Mouse (Mus musculus): ENCODE measurements around the gene Pald1. TPM values are rescaled to one million over a fixed set of nuclear protein-coding genes. Genes with fewer than 3 reads are reported as not detected.

Pald1 gene
- polyA plus RNA-seq, 1 experiment from 2014 or later = 3.7 TPM

DNA sequence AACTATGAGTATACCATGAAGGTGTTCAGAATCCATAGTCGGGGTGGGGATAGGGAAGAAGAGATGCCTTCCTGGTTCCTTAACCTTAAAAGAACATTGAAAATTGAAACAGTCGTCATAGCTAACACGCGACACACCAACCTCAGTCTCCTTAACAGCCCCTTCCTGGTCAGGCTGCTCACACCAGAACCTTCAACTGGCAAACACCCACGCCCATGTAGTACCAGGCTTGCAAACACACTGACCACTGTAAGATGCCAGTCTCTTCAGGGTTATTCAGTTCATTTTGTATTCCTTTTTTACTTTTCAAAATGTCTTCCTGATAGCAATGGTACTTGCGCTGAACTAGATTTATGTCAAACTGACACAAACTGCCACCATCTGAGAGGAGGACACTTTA, 106.3 kb downstream of the Pald1 start:
- no peak for TF ChIP-seq EP300 (IDR thresholded peaks at IDR 0.05; ENCODE audit: low read depth)
- no peak for TF ChIP-seq CTCF (IDR thresholded peaks at IDR 0.05; ENCODE audit: low read depth)
- H3K27ac ChIP-seq (ENCODE audit: low read depth) = no peak overlapping the region
- H3K4me3 ChIP-seq (ENCODE audit: low read depth, low read length) = no peak overlapping the region
- H3K4me2 ChIP-seq (ENCODE audit: low read depth, low read length) = no peak overlapping the region
- DNase-seq (no peak), ATAC-seq (no peak)
- H3K9ac ChIP-seq (replicated peaks) = no peak overlapping the region
- WGBS (ENCODE audit: insufficient replicate concordance) = 84% methylated on average over 6 of the region's 6 CpGs
- H3K9me3 ChIP-seq (ENCODE audit: low read length) = no peaks in the 10 kb centered on the region
- H3K4me1 ChIP-seq (ENCODE audit: insufficient read depth) = peaks cover 5% of the 10 kb centered on the region; the same call in 1 of the 2 replicates
- peaks cover 11% of the 10 kb centered on the region; the same call in 1 of the 2 replicates for H3K27me3 ChIP-seq (ENCODE audit: insufficient read depth, low read length)
- H3K36me3 ChIP-seq (replicated peaks; ENCODE audit: insufficient read depth, low read length) = no peaks in the 10 kb centered on the region

GRCm38 (mm10) chr10:61275669-61276110, 107.6 kb downstream of the Pald1 start:
- no peak overlapping the region for H3K9ac ChIP-seq (replicated peaks)
- H3K27me3 ChIP-seq (ENCODE audit: insufficient read depth, low read length) = peaks cover 11% of the 10 kb centered on the region; the same call in 1 of the 2 replicates
- peak; percentile 54 for DNase-seq
- H3K36me3 ChIP-seq (replicated peaks; ENCODE audit: insufficient read depth, low read length) = no peaks in the 10 kb centered on the region
- WGBS (ENCODE audit: insufficient replicate concordance) = 0% methylated on average over 5 of the region's 5 CpGs
- peak; percentile 56 for ATAC-seq
- no peak overlapping the region for H3K4me3 ChIP-seq (ENCODE audit: low read depth, low read length)
- TF ChIP-seq CTCF (IDR thresholded peaks at IDR 0.05; ENCODE audit: low read depth) (peak; percentile 80), EP300 (IDR thresholded peaks at IDR 0.05; ENCODE audit: low read depth) (no peak)
- H3K27ac ChIP-seq (ENCODE audit: low read depth) = no peak overlapping the region
- no peak overlapping the region for H3K4me2 ChIP-seq (ENCODE audit: low read depth, low read length)
- no peaks in the 10 kb centered on the region for H3K9me3 ChIP-seq (ENCODE audit: low read length)
- peaks cover 5% of the 10 kb centered on the region; the same call in 1 of the 2 replicates for H3K4me1 ChIP-seq (ENCODE audit: insufficient read depth)

DNA sequence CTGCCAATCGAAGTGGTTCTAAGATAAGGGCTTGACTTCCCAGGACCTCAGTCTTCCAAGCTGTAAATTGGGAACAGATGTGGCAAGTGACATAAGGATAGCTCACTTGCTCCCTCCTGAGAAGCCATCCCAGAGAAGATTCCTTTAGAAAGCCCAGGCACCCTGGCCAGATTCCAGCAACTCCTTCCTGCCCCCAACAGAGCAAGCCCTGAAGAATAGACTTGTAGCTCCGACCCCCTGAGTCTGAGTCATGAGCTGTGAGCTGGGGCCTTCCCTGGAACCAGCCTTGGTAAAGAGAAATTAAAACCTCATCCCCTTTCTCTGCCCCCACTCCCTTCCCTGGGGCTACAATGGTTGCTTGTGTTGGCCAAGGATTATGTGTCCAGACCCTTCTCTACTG, 108.8 kb downstream of the Pald1 start:
- Histone ChIP-seq H3K4me2 (ENCODE audit: low read depth, low read length) (no peak overlapping the region), H3K9me3 (ENCODE audit: low read length) (no peaks in the 10 kb centered on the region), H3K4me1 (ENCODE audit: insufficient read depth) (peaks cover 5% of the 10 kb centered on the region; the same call in 1 of the 2 replicates), H3K27ac (ENCODE audit: low read depth) (no peak overlapping the region), H3K27me3 (ENCODE audit: insufficient read depth, low read length) (peaks cover 11% of the 10 kb centered on the region; the same call in 1 of the 2 replicates), H3K36me3 (replicated peaks; ENCODE audit: insufficient read depth, low read length) (no peaks in the 10 kb centered on the region), H3K4me3 (ENCODE audit: low read depth, low read length) (no peak overlapping the region), H3K9ac (replicated peaks) (no peak overlapping the region)
- TF ChIP-seq CTCF (IDR thresholded peaks at IDR 0.05; ENCODE audit: low read depth) (no peak), EP300 (IDR thresholded peaks at IDR 0.05; ENCODE audit: low read depth) (no peak)
- 49% methylated on average over 2 of the region's 2 CpGs for WGBS (ENCODE audit: insufficient replicate concordance)
- ATAC-seq (no peak), DNase-seq (no peak)

DNA sequence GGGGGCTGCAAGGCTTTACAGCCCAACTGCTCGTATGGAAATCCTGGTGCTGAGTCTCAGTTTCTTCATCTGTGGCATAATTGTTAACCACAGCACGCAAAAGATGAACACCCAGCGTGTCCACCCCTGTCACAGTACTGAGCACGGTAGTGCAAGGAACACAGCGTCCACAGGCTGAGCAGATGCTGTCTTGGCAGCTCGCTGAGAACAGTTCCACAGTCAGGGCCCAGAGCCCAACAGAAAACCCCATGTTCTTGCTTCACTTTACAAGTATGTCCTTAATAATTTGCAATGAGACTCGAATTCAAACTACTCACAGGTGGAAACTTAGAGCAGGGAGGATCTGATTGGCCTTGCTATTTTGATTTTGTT, 109.5 kb downstream of the Pald1 start:
- DNase-seq = no peak

DNA sequence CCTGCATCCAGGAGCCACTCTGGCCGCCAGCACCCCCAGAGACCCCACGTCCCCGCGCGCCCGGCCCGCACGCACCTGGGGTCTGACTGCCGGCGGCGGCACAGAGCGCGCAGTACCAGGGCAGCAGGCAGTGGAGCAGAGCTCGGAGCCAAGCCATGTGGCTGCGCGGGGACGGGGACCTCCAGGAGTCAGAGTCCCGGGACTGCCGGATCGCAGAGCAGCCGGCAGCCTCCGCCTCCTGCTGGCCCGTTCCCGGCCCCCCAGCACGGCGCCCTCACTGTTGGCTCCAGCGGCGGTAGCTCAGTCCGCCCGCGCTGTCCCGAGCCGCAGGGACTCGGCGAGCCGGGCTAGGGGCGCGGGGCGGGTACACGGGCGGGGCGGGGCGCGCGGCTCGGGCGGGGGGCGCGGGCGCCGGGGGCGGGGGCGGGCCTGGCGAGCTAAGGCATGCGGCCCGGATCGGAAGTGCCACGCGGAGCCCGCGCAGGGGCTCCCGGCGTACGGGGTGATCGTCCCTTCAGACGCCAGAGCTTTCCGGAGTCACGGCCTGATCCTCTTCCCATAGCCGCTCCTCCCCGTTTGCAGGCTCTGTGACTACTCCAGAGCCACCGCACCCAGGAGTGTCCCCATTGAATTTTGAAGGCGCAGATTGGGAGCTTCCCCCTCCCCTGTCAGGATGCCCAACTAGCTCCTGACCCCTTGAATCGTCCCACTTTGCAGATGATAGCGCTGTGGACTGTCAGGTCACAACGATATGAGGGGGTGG, 110.1 kb downstream of the Pald1 start, which contains the start of gene Adamts14:
Gene Adamts14, minus strand, starts transcription at position 358 of the 763 bp plus-strand sequence.
- Histone ChIP-seq H3K4me3 (ENCODE audit: low read depth, low read length) (peak within 1 kb of the TSS; percentile 41), H3K4me1 (ENCODE audit: insufficient read depth) (peaks cover 3% of the 10 kb centered on the region; the same call in 1 of the 2 replicates), H3K36me3 (replicated peaks; ENCODE audit: insufficient read depth, low read length) (no peaks in the 10 kb centered on the region), H3K4me2 (ENCODE audit: low read depth, low read length) (peak within 1 kb of the TSS; percentile 84), H3K9me3 (ENCODE audit: low read length) (no peaks in the 10 kb centered on the region), H3K9ac (replicated peaks) (peak within 1 kb of the TSS; percentile 27), H3K27ac (ENCODE audit: low read depth) (peak within 1 kb of the TSS; percentile 23; the same call in 1 of the 2 replicates), H3K27me3 (ENCODE audit: insufficient read depth, low read length) (peaks cover 11% of the 10 kb centered on the region; the same call in 1 of the 2 replicates)
- 4% methylated on average over 44 of the region's 75 CpGs for WGBS (ENCODE audit: insufficient replicate concordance)
- TF ChIP-seq CTCF (IDR thresholded peaks at IDR 0.05; ENCODE audit: low read depth) (no peak), EP300 (IDR thresholded peaks at IDR 0.05; ENCODE audit: low read depth) (no peak)
- ATAC-seq (peak; percentile 38; the same call in 1 of the 2 replicates), DNase-seq (peak; percentile 38)

More for the DNA sequence above, 109.5 kb downstream of the Pald1 start:
- ATAC-seq = no peak
- Histone ChIP-seq H3K4me2 (ENCODE audit: low read depth, low read length) (peak overlapping the region; percentile 84), H3K4me1 (ENCODE audit: insufficient read depth) (peaks cover 5% of the 10 kb centered on the region; the same call in 1 of the 2 replicates), H3K9ac (replicated peaks) (no peak overlapping the region; the same call in 1 of the 2 replicates), H3K36me3 (replicated peaks; ENCODE audit: insufficient read depth, low read length) (no peaks in the 10 kb centered on the region), H3K27ac (ENCODE audit: low read depth) (0 out of 2 replicates have a peak overlapping the region, but pooled peaks have one; percentile 23), H3K4me3 (ENCODE audit: low read depth, low read length) (peak overlapping the region; percentile 41; the same call in 1 of the 2 replicates), H3K27me3 (ENCODE audit: insufficient read depth, low read length) (peaks cover 11% of the 10 kb centered on the region; the same call in 1 of the 2 replicates), H3K9me3 (ENCODE audit: low read length) (no peaks in the 10 kb centered on the region)
- TF ChIP-seq CTCF (IDR thresholded peaks at IDR 0.05; ENCODE audit: low read depth) = no peak
- no peak for TF ChIP-seq EP300 (IDR thresholded peaks at IDR 0.05; ENCODE audit: low read depth)
- 45% methylated on average over 7 of the region's 7 CpGs for WGBS (ENCODE audit: insufficient replicate concordance)

DNA sequence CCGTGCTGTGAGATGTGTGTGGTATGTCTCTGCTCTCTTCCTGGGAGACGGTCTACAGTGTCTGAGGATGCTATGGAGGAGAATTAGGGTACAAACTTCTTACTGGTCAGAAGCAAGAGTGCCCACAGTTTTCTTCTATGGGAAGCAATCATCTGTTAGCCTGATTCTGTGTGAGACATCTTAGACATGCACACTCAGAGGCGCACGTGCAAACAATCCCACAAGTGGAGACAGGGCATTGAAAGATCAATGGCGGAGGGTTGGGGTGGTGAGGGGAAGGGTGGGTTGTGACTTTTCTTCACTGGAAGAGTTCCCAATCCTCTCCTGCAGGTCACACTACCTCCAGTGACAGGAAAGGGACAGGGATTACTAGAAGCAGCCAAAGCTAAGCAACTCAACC, 110.7 kb downstream of the Pald1 start:
- Histone ChIP-seq H3K4me3 (ENCODE audit: low read depth, low read length) (peak overlapping the region; percentile 41), H3K27me3 (ENCODE audit: insufficient read depth, low read length) (peaks cover 11% of the 10 kb centered on the region; the same call in 1 of the 2 replicates), H3K9ac (replicated peaks) (peak overlapping the region; percentile 27), H3K9me3 (ENCODE audit: low read length) (no peaks in the 10 kb centered on the region), H3K36me3 (replicated peaks; ENCODE audit: insufficient read depth, low read length) (no peaks in the 10 kb centered on the region), H3K4me2 (ENCODE audit: low read depth, low read length) (peak overlapping the region; percentile 84), H3K27ac (ENCODE audit: low read depth) (peak overlapping the region; percentile 23; the same call in 1 of the 2 replicates), H3K4me1 (ENCODE audit: insufficient read depth) (no peaks in the 10 kb centered on the region; the same call in 1 of the 2 replicates)
- DNase-seq (no peak), ATAC-seq (no peak)
- no peak for TF ChIP-seq CTCF (IDR thresholded peaks at IDR 0.05; ENCODE audit: low read depth)
- TF ChIP-seq EP300 (IDR thresholded peaks at IDR 0.05; ENCODE audit: low read depth) = no peak
- WGBS (ENCODE audit: insufficient replicate concordance) = 48% methylated on average over 5 of the region's 5 CpGs
